Mouse (Mus musculus) lung, embryonic 16.5 days (tissue): ENCODE measurements around the gene Gfi1. TPM values are rescaled to one million over a fixed set of nuclear protein-coding genes. Genes with fewer than 3 reads are reported as not detected.

Source experiments
- ATAC-seq: fragments of 200-750 bp; cut with Nextera tagmentation; 2 replicates; pipeline ENCODE4 v1.8.0; 2017; ENCODE audit warnings: low read depth, mild to moderate bottlenecking, moderate library complexity
- H3K27ac ChIP-seq: fragments of 300-500 bp; sonication (generic); 2 replicates; pipeline ENCODE4 v1.5.1; 2014; ENCODE audit warnings: mild to moderate bottlenecking, control low read depth, low read length
- H3K27me3 ChIP-seq: fragments of 300-500 bp; sonication (generic); 2 replicates; pipeline ENCODE4 v1.6.1; 2014; ENCODE audit warnings: low read depth, low read length, mixed read lengths; ENCODE audit not compliant: control insufficient read depth, insufficient read depth
- H3K36me3 ChIP-seq: fragments of 300-500 bp; sonication (generic); 2 replicates; pipeline ENCODE4 v1.6.1; 2014; ENCODE audit warnings: low read length; ENCODE audit not compliant: control insufficient read depth, insufficient read depth
- H3K4me1 ChIP-seq: fragments of 300-500 bp; sonication (generic); replicated peaks from 2 replicates; pipeline ENCODE4 v1.6.1; 2014; ENCODE audit warnings: low read length, mixed read lengths; ENCODE audit not compliant: control insufficient read depth, insufficient read depth
- H3K4me2 ChIP-seq: fragments of 300-500 bp; sonication (generic); 2 replicates; pipeline ENCODE4 v1.6.1; 2014; ENCODE audit warnings: low read depth, low read length, control low read depth
- H3K4me3 ChIP-seq: fragments of 300-500 bp; sonication (generic); 2 replicates; pipeline ENCODE4 v1.5.1; 2014; ENCODE audit warnings: mild to moderate bottlenecking, low read length, control low read depth
- H3K9ac ChIP-seq: fragments of 300-500 bp; sonication (generic); 2 replicates; pipeline ENCODE4 v1.6.1; 2014; ENCODE audit warnings: low read length, control low read depth
- H3K9me3 ChIP-seq: fragments of 300-500 bp; sonication (generic); 2 replicates; pipeline ENCODE4 v1.6.1; 2016; ENCODE audit warnings: low read length; ENCODE audit not compliant: control insufficient read depth
- WGBS: fragments of 180-500 bp; shearing (Covaris S2); extraction: QIAGEN DNeasy Blood & Tissue Kit; methylation state at CpG from one replicate; pipeline ENCODE4 v1.1.7; 2014; 5-methylcytosine and 5-hydroxymethylcytosine counted together
- polyA plus RNA-seq: library from polyadenylated mRNA; unstranded; fragments of >200 nt; fragmentation: Nextera tagmentation; extraction: Ambion mirVana; gene quantifications from 2 replicates; pipeline ENCODE4 v1.2.1, GENCODE M21; 2015

Gene Gfi1
- polyA plus RNA-seq, result 0.31 and 0.45 TPM in 2 replicates

DNA sequence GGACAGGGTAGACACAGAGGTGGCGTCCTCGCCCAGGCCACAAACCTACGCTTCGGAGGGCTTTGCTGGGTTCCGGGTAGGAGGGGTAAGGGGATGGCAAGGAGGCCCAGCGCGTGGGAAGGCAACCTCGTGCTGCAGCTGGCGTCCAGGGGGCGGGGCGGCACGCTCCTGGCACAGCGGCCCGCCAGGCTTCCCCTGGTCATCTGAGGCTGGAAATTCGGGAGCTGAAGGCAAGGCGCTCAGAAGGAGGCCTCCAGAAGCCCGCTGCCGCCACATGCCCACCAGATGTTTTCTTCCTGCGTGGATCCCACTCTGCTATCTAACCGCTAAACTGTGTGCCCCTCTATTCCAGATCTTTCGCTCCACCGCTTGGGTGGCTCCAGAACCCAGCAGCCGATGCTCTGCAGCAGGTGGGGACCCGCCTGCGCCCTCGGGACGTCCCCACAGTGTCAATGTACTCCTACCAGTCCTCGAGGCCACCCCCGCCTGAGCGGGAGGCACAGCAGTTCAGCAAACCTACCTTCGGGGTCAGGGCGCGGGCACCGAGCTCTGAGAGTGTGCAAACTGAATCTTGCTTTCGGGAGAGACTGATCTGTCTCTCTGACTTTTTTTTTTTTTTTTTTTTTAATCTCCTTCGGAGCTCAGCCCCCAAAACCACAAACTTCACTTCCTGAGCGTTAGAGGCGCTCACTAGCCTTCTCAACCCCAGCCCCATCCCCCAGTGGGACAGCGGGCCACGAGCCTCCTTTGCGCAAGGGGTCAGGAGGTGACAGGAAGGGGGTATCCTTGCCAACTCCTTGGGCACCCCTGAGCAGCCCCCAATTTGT, at the start of gene Gfi1:
Gene Gfi1 (minus strand): TSS at position 602 of the 827 bp plus-strand sequence.
- no peak within 1 kb of the TSS for H3K9ac ChIP-seq
- WGBS, result 1% methylated on average over 38 of the region's 41 CpGs
- H3K4me3 ChIP-seq, result peak within 1 kb of the TSS; percentile 41
- no peaks in the 10 kb centered on the region for H3K36me3 ChIP-seq
- no peaks in the 10 kb centered on the region for H3K9me3 ChIP-seq
- no peak within 1 kb of the TSS for H3K27ac ChIP-seq
- H3K27me3 ChIP-seq, result peaks cover 83% of the 10 kb centered on the region
- peaks cover 48% of the 10 kb centered on the region for H3K4me1 ChIP-seq
- peak within 1 kb of the TSS; percentile 50 for H3K4me2 ChIP-seq
- peak; percentile 18; the same call in 1 of the 2 replicates for ATAC-seq

DNA sequence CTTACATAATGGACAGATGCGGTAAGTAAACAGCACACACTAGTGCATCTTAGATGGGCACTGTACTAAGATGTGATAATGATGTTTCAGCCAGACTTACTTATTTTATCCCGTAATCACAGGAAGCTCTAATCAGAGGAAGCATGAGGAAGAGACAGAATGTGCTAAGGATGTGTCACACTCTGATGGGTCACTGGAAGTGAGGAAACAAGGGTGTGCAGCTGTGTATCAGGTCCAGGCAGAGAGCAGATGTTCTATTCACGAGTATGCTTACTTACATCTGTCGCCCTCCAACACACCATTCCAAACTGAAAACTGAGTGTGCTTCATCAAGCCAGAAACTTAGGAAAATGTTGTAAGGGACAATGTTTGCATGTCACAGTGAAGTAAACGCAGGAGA, 46.2 kb upstream of the Gfi1 start:
- H3K9ac ChIP-seq, result no peak overlapping the region
- no peak for ATAC-seq

DNA sequence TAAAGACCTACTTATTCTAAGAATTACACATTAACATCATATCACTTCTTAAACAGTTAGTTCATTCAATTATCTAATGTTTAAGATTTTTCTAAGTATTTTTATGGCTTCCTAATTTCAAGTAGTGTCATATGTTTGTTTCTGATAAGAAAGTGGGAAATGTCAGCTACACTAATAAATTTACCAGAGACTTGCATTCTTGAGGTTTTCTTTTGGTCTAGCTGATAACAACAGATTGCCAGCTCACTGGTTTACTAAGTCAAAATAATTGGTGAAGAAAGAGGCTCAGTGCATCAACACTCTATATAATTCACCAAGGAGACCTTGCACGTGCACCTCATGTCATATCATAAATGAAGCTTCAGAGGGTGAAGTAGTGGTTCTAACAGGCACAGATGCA, 42.4 kb upstream of the Gfi1 start:
- 88% methylated on average over 1 of the region's 1 CpGs for WGBS
- Histone ChIP-seq H3K9me3 (no peaks in the 10 kb centered on the region), H3K4me3 (no peak overlapping the region), H3K4me2 (no peak overlapping the region), H3K27me3 (no peaks in the 10 kb centered on the region), H3K4me1 (no peaks in the 10 kb centered on the region), H3K36me3 (peaks cover 3% of the 10 kb centered on the region; the same call in 1 of the 2 replicates), H3K27ac (no peak overlapping the region), H3K9ac (no peak overlapping the region)
- no peak for ATAC-seq

More for the DNA sequence above, 46.2 kb upstream of the Gfi1 start:
- no peak overlapping the region for H3K27ac ChIP-seq
- peaks cover 3% of the 10 kb centered on the region; the same call in 1 of the 2 replicates for H3K36me3 ChIP-seq
- 46% methylated on average over 5 of the region's 5 CpGs for WGBS
- H3K4me2 ChIP-seq, result no peak overlapping the region
- H3K4me3 ChIP-seq, result no peak overlapping the region
- no peaks in the 10 kb centered on the region for H3K4me1 ChIP-seq
- no peaks in the 10 kb centered on the region for H3K9me3 ChIP-seq
- no peaks in the 10 kb centered on the region for H3K27me3 ChIP-seq

DNA sequence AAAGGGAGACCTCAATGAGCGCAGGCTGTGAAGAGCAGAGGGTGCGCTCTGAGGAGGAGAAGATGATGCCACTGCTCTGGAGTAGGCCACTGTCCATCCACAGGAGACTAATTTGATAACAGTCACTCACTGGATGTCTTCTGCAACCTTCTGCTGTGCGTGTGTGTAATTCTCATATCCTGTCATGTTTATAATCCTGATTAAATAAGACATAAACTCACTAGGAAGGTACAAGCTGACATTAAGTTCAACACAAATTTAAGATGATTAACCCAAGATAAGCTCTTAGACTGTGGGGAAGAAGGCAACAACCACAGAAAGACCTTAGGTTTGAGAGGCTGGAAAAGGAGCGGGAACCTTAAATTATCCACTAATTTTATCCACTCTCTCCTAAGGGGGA, 40.1 kb upstream of the Gfi1 start:
- Histone ChIP-seq H3K36me3 (peaks cover 3% of the 10 kb centered on the region; the same call in 1 of the 2 replicates), H3K4me1 (no peaks in the 10 kb centered on the region), H3K4me3 (no peak overlapping the region), H3K27me3 (no peaks in the 10 kb centered on the region), H3K4me2 (no peak overlapping the region), H3K9me3 (no peaks in the 10 kb centered on the region), H3K27ac (no peak overlapping the region), H3K9ac (no peak overlapping the region)
- 89% methylated on average over 4 of the region's 4 CpGs for WGBS
- no peak for ATAC-seq

DNA sequence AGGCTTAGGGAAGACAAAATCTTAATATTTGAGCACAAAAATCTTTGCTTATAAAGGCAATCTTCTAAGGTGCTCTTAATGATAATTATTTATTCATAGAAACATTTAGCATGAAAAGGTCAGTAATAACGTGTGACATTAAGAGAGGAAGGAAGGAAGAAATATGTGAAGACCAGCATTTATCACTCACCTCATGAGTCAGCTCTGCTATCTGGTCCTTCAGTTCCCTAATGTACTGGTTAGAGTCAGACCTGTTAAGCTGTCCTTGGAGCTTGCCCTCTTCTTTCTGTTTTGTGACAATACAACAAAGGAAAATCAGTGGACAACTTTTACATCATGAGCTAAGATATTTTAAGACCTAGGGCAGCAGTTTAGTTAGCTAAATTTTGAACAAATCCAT, 38.6 kb upstream of the Gfi1 start:
- ATAC-seq, result no peak
- H3K36me3 ChIP-seq, result peaks cover 3% of the 10 kb centered on the region; the same call in 1 of the 2 replicates
- H3K9ac ChIP-seq, result no peak overlapping the region
- no peak overlapping the region for H3K27ac ChIP-seq
- H3K4me3 ChIP-seq, result no peak overlapping the region
- H3K27me3 ChIP-seq, result no peaks in the 10 kb centered on the region
- H3K4me2 ChIP-seq, result no peak overlapping the region
- 65% methylated on average over 1 of the region's 1 CpGs for WGBS
- no peaks in the 10 kb centered on the region for H3K4me1 ChIP-seq
- H3K9me3 ChIP-seq, result no peaks in the 10 kb centered on the region

DNA sequence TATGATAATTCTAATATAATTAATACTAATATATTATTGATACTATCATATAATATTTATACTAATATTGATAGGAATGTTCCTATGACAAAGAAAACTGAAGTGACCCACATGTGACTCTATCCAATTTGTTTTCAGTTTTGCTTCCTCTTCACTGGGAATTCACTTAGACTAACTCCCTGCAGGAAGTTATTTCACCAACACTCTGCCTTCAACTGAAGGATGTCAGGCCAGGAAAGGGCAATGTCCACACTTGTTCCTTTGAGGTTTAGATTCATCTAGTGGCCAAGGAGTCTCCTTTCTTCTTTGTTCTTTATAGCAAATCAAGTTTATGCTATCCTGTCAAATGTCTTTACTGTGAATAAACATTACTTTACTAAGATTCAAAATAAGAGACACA, 37.8 kb upstream of the Gfi1 start:
- ATAC-seq, result no peak

DNA sequence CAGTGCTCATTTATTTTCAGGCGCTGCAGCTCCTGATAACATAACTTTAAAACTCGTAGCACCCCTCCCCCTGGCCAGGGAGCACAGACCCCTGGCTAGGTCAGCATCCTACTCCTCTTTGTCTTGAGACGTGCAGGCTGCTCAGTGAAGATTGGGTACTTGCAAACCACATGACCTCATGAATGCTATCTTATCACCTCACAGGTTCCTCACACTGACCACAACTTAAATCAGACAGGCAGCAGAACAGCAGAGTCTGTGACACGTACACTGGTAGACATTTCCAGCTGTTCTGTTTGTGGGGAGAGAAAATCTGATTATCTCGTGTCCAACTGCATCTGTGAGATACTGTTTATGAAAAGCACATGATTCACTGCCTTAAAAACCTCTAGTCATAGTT, 33.3 kb upstream of the Gfi1 start:
- Histone ChIP-seq H3K4me2 (no peak overlapping the region), H3K4me3 (no peak overlapping the region), H3K4me1 (0 out of 2 replicates have a peak, but pooled peaks cover 5% of the 10 kb centered on the region), H3K9ac (no peak overlapping the region), H3K27ac (no peak overlapping the region), H3K36me3 (no peaks in the 10 kb centered on the region; the same call in 1 of the 2 replicates), H3K9me3 (no peaks in the 10 kb centered on the region), H3K27me3 (no peaks in the 10 kb centered on the region)
- WGBS, result 43% methylated on average over 5 of the region's 5 CpGs
- no peak for ATAC-seq

More for the DNA sequence above, 37.8 kb upstream of the Gfi1 start:
- Histone ChIP-seq H3K27ac (no peak overlapping the region), H3K4me2 (no peak overlapping the region), H3K36me3 (peaks cover 3% of the 10 kb centered on the region), H3K4me1 (no peaks in the 10 kb centered on the region), H3K27me3 (no peaks in the 10 kb centered on the region), H3K9me3 (no peaks in the 10 kb centered on the region), H3K9ac (no peak overlapping the region), H3K4me3 (no peak overlapping the region)

DNA sequence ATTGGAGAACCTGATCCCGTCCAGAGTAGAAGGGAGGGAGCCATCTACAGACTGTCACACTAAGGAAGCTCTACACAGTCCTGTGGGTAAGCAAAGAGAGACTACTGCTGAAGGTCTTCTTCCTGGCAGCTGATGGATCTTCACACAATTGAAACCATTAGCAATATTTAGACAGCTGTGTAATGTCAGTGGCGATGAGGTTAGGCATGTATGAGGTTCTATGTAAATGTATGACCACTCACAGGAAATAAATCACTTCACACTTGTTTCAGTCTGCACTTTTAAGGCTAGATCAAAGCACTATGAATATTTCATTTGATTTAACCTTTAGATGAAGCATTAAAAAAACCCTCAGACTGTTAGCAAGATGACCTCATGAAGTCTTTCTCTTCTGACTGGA, 30.2 kb upstream of the Gfi1 start:
- peak; percentile 89 for ATAC-seq

DNA sequence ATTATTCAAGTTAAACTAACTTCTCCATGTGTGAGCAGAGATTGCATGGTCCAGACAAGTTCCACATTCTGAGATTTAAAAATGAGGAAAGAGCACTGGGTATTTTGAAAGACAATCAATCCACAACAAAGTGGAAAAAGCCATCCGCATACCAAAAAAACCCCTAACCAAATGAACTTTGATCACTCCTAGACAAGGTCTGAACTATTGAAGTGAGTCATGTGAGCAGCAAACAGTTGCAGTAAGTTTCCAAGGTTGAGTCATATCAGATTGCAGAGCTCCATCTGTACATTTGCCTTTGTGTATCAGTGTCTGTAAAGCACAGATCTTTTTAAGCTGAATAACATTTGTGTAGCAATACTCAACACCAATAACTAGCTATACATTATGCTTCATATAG, 28.9 kb upstream of the Gfi1 start:
- no peak overlapping the region for H3K27ac ChIP-seq
- no peaks in the 10 kb centered on the region for H3K9me3 ChIP-seq
- no peaks in the 10 kb centered on the region; the same call in none of the 2 replicates for H3K36me3 ChIP-seq
- peaks cover 10% of the 10 kb centered on the region for H3K4me1 ChIP-seq
- no peak overlapping the region for H3K4me3 ChIP-seq
- 85% methylated on average over 1 of the region's 1 CpGs for WGBS
- no peak overlapping the region for H3K4me2 ChIP-seq
- ATAC-seq, result no peak
- no peak overlapping the region for H3K9ac ChIP-seq
- no peaks in the 10 kb centered on the region for H3K27me3 ChIP-seq

More for the DNA sequence above, 30.2 kb upstream of the Gfi1 start:
- H3K9ac ChIP-seq, result no peak overlapping the region
- no peak overlapping the region for H3K4me3 ChIP-seq
- H3K36me3 ChIP-seq, result no peaks in the 10 kb centered on the region; the same call in none of the 2 replicates
- H3K4me1 ChIP-seq, result 0 out of 2 replicates have a peak, but pooled peaks cover 5% of the 10 kb centered on the region
- no peak overlapping the region for H3K27ac ChIP-seq
- H3K9me3 ChIP-seq, result no peaks in the 10 kb centered on the region
- H3K27me3 ChIP-seq, result no peaks in the 10 kb centered on the region
- WGBS, result 25% methylated on average over 2 of the region's 2 CpGs
- H3K4me2 ChIP-seq, result no peak overlapping the region
